Comparison of ENCODE assay signal across 16 mouse cellular contexts in genomic region chr10:26776443-26776842, GRCm38 (mm10). TPM values are rescaled to one million over a fixed set of nuclear protein-coding genes. Genes with fewer than 3 reads are reported as not detected.
DNase-seq lines count a peak whose midpoint lies in the region; ATAC-seq and TF ChIP-seq lines count a peak whose summit lies in the region.
"Had no signal": no experiment of that assay in that cellular context is flagged by ENCODE, and none has a peak within 500 bp of the region (broad histone marks: within the 10 kb centered on the region; RNA-seq: fewer than 3 reads in every experiment).

No protein-coding gene starts in this region.

- TF ChIP-seq POLR2A in kidney, adult 2 months (IDR thresholded peaks at IDR 0.05; ENCODE audit: low read depth, low read length): no peak

- no peak overlapping the region for H3K9ac ChIP-seq in kidney, embryonic 14.5 days (ENCODE audit: low read depth, low read length)
- H3K9ac ChIP-seq: heart, embryonic 13.5 days; limb, embryonic 13.5 days; liver, embryonic 14.5 days; neural tube, embryonic 13.5 days had no signal

- H3K36me3 ChIP-seq in kidney, adult 2 months (ENCODE audit: control insufficient read depth, insufficient read depth, low read length): no peaks in the 10 kb centered on the region
- no peaks in the 10 kb centered on the region for H3K36me3 ChIP-seq in kidney, embryonic 14.5 days (ENCODE audit: control insufficient read depth, insufficient read depth, low read length)
- H3K36me3 ChIP-seq in C2C12 (ENCODE audit: control insufficient read depth, insufficient read depth): no peaks in the 10 kb centered on the region
- H3K36me3 ChIP-seq: heart, embryonic 13.5 days; limb, embryonic 13.5 days; neural tube, embryonic 13.5 days had no signal

- H3K4me2 ChIP-seq in kidney, embryonic 14.5 days (replicated peaks; ENCODE audit: low read depth, low read length): no peak overlapping the region
- H3K4me2 ChIP-seq: heart, embryonic 13.5 days; limb, embryonic 13.5 days; neural tube, embryonic 13.5 days had no signal

- no peaks in the 10 kb centered on the region for H3K9me3 ChIP-seq in kidney, embryonic 14.5 days (ENCODE audit: control insufficient read depth, low read length)
- H3K9me3 ChIP-seq: heart, embryonic 13.5 days; limb, embryonic 13.5 days; neural tube, embryonic 13.5 days had no signal

- H3K79me3 ChIP-seq in C2C12 (ENCODE audit: low read depth): no peaks in the 10 kb centered on the region

- no peak overlapping the region for H3ac ChIP-seq in C2C12 (ENCODE audit: control insufficient read depth, insufficient read length, low read depth)

- TF ChIP-seq CTCF in kidney, adult 2 months (conservative IDR thresholded peaks at IDR 0.05; ENCODE audit: insufficient read depth, insufficient read length, low read depth, low read length): no peak
- TF ChIP-seq CTCF in C2C12 (IDR thresholded peaks at IDR 0.05; ENCODE audit: control insufficient read depth, insufficient read depth, insufficient read length): no peak

- H3K4me3 ChIP-seq in kidney, adult 2 months (ENCODE audit: insufficient read depth, low read depth, low read length): no peak overlapping the region
- no peak overlapping the region for H3K4me3 ChIP-seq in kidney, embryonic 14.5 days (ENCODE audit: low read length)
- H3K4me3 ChIP-seq in C2C12 (ENCODE audit: insufficient read depth, poor library complexity, severe bottlenecking): no peak overlapping the region
- H3K4me3 ChIP-seq: heart, embryonic 13.5 days; limb, embryonic 13.5 days; neural tube, embryonic 13.5 days had no signal

- H3K79me2 ChIP-seq in C2C12 (ENCODE audit: control insufficient read depth, insufficient read depth): no peaks in the 10 kb centered on the region

- peak; percentile 93 for DNase-seq in kidney, adult 2 months
- DNase-seq in R1 (ENCODE audit: low read depth, low spot score): peak; percentile 42
- peak; percentile 74 to 88 for DNase-seq in kidney, postnatal 36 days
- DNase-seq in urinary bladder, postnatal 4 days (ENCODE audit: low spot score in 2 of 2): no peak
- no peak for DNase-seq in right cerebral cortex, postnatal 36 days (ENCODE audit: low spot score in 2 of 2)
- DNase-seq: cerebellum, postnatal 10 days; gastrocnemius, postnatal 25 days; thymus, postnatal 25 days had no signal

- ATAC-seq in kidney, embryonic 14.5 days (ENCODE audit: low FRiP score, low TSS enrichment): no peak
- ATAC-seq: inflammation-experienced regulatory T-cells, adult 6 months had no signal

- no peaks in the 10 kb centered on the region for H3K27me3 ChIP-seq in kidney, adult 2 months (replicated peaks; ENCODE audit: control insufficient read depth, insufficient read depth, low read length)
- H3K27me3 ChIP-seq in kidney, embryonic 14.5 days (ENCODE audit: control insufficient read depth, insufficient read depth, low read length): no peaks in the 10 kb centered on the region
- H3K27me3 ChIP-seq in C2C12 (ENCODE audit: control insufficient read depth, insufficient read depth, insufficient read length): no peaks in the 10 kb centered on the region
- H3K27me3 ChIP-seq: CH12.LX; heart, embryonic 13.5 days; limb, embryonic 13.5 days; neural tube, embryonic 13.5 days had no signal

- peaks cover 27% of the 10 kb centered on the region for H3K4me1 ChIP-seq in kidney, adult 2 months (ENCODE audit: control insufficient read depth, insufficient read depth, low read length)
- peaks cover 13% of the 10 kb centered on the region for H3K4me1 ChIP-seq in kidney, embryonic 14.5 days (ENCODE audit: control insufficient read depth, insufficient read depth, low read length)

- peak overlapping the region; percentile 77 for H3K27ac ChIP-seq in kidney, adult 2 months (ENCODE audit: insufficient read depth, low read depth, low read length)
- H3K27ac ChIP-seq in kidney, embryonic 14.5 days (ENCODE audit: low read depth, low read length): no peak overlapping the region
- H3K27ac ChIP-seq: limb, embryonic 13.5 days; liver, embryonic 14.5 days; neural tube, embryonic 13.5 days had no signal

TF ChIP-seq in C2C12, 6 proteins besides CTCF, POLR2A, EP300 and RAD21:
- TF ChIP-seq CEBPB (IDR thresholded peaks at IDR 0.05; ENCODE audit: low read depth) (no peak), MYOG (IDR thresholded peaks at IDR 0.05; ENCODE audit: control insufficient read depth, extremely low read depth, insufficient read length) (no peak), USF1 (IDR thresholded peaks at IDR 0.05; ENCODE audit: low read depth) (no peak), MAX (IDR thresholded peaks at IDR 0.05) (peak; percentile 51), MYOD1 (IDR thresholded peaks at IDR 0.05; ENCODE audit: control insufficient read depth, insufficient read length, low read depth) (no peak), FOSL1 (IDR thresholded peaks at IDR 0.05; ENCODE audit: insufficient read depth, low read length, poor library complexity, severe bottlenecking) (no peak)

RNA-seq across cellular contexts. Expression of gene Arhgap18, which starts 23.2 kb away (rescaled TPM):
- polyA plus RNA-seq in kidney, adult 2 months (2012; rRNA removed): 7.4 and 10.7 TPM in 2 replicates
- 33.1 and 44.1 TPM in 2 replicates for polyA plus RNA-seq in kidney, embryonic 14.5 days (2014; fragmentation: Nextera tagmentation; extraction: Ambion mirVana)
- 2.0 TPM for polyA plus RNA-seq in C2C12 (2012; fragmentation: generic; extraction: Trizol)

Comparison
In these comparisons a context has a peak if more than half of its experiments do, and no peak if none do; other contexts are left out.
1. DNase-seq: peak in kidney, adult 2 months (single experiment), R1 (single experiment) and kidney, postnatal 36 days (2 of 2); none in urinary bladder, postnatal 4 days (0 of 2) and right cerebral cortex, postnatal 36 days (0 of 2).